Mouse (Mus musculus) olfactory bulb, adult 2 months (tissue): Measurements from ENCODE around the gene Shroom4. TPM values are rescaled to one million over a fixed set of nuclear protein-coding genes. Genes with fewer than 3 reads are reported as not detected.

Experiments used
- H3K27ac ChIP-seq: fragments of 200-500 bp; 2 replicates; pipeline ENCODE4 v1.5.1; 2012; ENCODE audit warnings: low read depth, low read length; ENCODE audit not compliant: insufficient read depth
- H3K4me1 ChIP-seq: fragments of 200-500 bp; 2 replicates; pipeline ENCODE4 v1.6.1; 2012; ENCODE audit warnings: low read length; ENCODE audit not compliant: control insufficient read depth, insufficient read depth
- H3K4me3 ChIP-seq: fragments of 200-500 bp; 2 replicates; pipeline ENCODE4 v1.5.1; 2012; ENCODE audit warnings: mild to moderate bottlenecking, low read depth, low read length, moderate library complexity; ENCODE audit not compliant: insufficient read depth
- CTCF ChIP-seq: fragments of 200-500 bp; IDR thresholded peaks from 2 replicates; pipeline ENCODE4 v1.5.1; 2012; ENCODE audit warnings: low read depth, mild to moderate bottlenecking, low read length, moderate library complexity; ENCODE audit not compliant: insufficient read depth
- POLR2A ChIP-seq: fragments of 200-500 bp; IDR thresholded peaks from 2 replicates; pipeline ENCODE4 v1.6.1; 2012; ENCODE audit warnings: mild to moderate bottlenecking, low read depth, low read length, moderate library complexity; ENCODE audit not compliant: insufficient read depth
- WGBS: fragments of 180-500 bp; shearing (Covaris S2); methylation state at CpG from one replicate; pipeline ENCODE4 v1.1.7; 2018; 5-methylcytosine and 5-hydroxymethylcytosine counted together
- polyA plus RNA-seq: library from polyadenylated mRNA; stranded (reverse); fragments of >200 nt; gene quantifications from 2 replicates; pipeline ENCODE4 v1.2.4, GENCODE M21; 2012; ENCODE audit warnings: low replicate concordance; ENCODE audit not compliant: missing spikeins, insufficient read depth, insufficient read length

Gene Shroom4
- polyA plus RNA-seq, 1 experiment: not detected

DNA sequence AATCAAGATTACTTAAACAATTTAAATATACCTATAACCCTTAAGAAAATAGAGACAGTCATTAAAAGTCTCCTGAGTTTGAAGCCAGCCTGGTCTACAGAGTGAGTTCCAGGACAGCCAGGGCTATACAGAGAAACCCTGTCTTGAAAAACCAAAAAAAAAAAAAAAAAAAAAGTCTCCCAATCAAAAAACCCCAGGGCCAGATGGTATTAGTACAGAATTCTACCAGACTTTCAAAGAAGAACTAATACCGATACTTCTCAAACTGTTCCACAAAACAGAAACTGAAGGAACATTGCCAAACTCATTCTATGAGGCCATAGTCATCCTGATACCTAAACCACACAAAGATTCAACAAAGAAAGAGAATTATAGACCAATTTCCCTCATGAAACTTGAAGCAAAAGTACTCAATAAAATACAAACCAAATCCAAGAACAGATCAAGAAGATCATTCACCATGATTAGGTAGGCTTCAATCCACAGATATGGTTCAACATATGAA is 259.2 kb downstream of the Shroom4 start:
- WGBS: 95% methylated on average over 1 of the region's 1 CpGs
- H3K4me3 ChIP-seq: no peak overlapping the region
- H3K4me1 ChIP-seq: no peaks in the 10 kb centered on the region
- TF ChIP-seq POLR2A: no peak
- no peak for TF ChIP-seq CTCF
- H3K27ac ChIP-seq: no peak overlapping the region

Other genes with a start within 250 kb of the Shroom4 start
- gene Nudt10, start 226.8 kb upstream of the Shroom4 start, polyA plus RNA-seq: not detected in 2 replicates
- gene Bmp15, start 79.1 kb upstream of the Shroom4 start, polyA plus RNA-seq: not detected in 2 replicates